Mouse (Mus musculus) stomach, postnatal 0 days (tissue): ENCODE data around the gene Cpped1.

ENCODE experiments used
- CTCF ChIP-seq: IDR thresholded peaks from 2 replicates; pipeline ENCODE4 v1.5.1; 2016; ENCODE audit warnings: antibody characterized with exemption, low read depth, mild to moderate bottlenecking, moderate library complexity
- EP300 ChIP-seq: optimal IDR thresholded peaks from 2 replicates; pipeline ENCODE3; 2016; ENCODE audit warnings: antibody characterized with exemption

DNA sequence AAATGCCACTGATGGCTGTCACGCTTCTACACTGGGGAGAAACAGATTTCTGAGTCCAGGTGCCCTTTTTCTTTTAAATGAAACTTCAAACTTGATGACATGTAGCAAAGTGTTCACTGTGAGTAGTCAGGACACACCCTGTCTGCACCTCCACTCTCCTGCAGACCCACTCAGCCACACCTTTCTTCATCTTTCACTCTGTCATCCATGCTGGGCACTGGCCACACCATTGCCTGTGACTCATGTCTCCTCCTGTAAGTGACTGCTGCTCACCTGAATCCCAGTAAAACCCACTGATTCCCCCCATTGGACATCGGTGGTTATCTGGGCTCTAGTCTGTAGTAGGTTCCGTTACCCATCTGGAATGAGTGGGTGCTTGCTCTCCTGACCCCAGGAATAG lies 118.8 kb downstream of the Cpped1 start:
- TF ChIP-seq CTCF (no peak), EP300 (no peak)
